Mouse (Mus musculus) embryonic fibroblast, embryonic 13.5 days (primary cell): ENCODE results near the gene Clmn. TPM values are rescaled to one million over a fixed set of nuclear protein-coding genes. Genes with fewer than 3 reads are reported as not detected.

Source experiments
- H3K27ac ChIP-seq: 2 replicates; pipeline ENCODE4 v1.5.1; 2012; ENCODE audit warnings: low read length, control low read depth, inconsistent platforms; ENCODE audit not compliant: insufficient read depth
- H3K4me1 ChIP-seq: 2 replicates; pipeline ENCODE4 v1.6.1; 2011; ENCODE audit warnings: low read length; ENCODE audit not compliant: control insufficient read depth, insufficient read depth
- H3K4me3 ChIP-seq: 2 replicates; pipeline ENCODE4 v1.5.1; 2011; ENCODE audit warnings: mild to moderate bottlenecking, control low read depth, low read length; ENCODE audit not compliant: insufficient read depth
- CTCF ChIP-seq: IDR thresholded peaks from 2 replicates; pipeline ENCODE4 v1.5.1; 2011; ENCODE audit warnings: mild to moderate bottlenecking, control low read depth, low read length, moderate library complexity, borderline replicate concordance; ENCODE audit not compliant: insufficient read depth
- POLR2A ChIP-seq: IDR thresholded peaks from 2 replicates; pipeline ENCODE4 v1.6.1; 2011; ENCODE audit warnings: low read depth, mild to moderate bottlenecking, control low read depth, low read length, moderate library complexity
- polyA plus RNA-seq: library from polyadenylated mRNA; stranded (reverse); fragments of >200 nt; gene quantifications from 2 replicates; pipeline ENCODE4 v1.2.4, GENCODE M21; 2011; ENCODE audit warnings: low read depth; ENCODE audit not compliant: missing spikeins, insufficient read length

The Clmn gene
- polyA plus RNA-seq, 1 experiment, result 6.4 TPM

DNA sequence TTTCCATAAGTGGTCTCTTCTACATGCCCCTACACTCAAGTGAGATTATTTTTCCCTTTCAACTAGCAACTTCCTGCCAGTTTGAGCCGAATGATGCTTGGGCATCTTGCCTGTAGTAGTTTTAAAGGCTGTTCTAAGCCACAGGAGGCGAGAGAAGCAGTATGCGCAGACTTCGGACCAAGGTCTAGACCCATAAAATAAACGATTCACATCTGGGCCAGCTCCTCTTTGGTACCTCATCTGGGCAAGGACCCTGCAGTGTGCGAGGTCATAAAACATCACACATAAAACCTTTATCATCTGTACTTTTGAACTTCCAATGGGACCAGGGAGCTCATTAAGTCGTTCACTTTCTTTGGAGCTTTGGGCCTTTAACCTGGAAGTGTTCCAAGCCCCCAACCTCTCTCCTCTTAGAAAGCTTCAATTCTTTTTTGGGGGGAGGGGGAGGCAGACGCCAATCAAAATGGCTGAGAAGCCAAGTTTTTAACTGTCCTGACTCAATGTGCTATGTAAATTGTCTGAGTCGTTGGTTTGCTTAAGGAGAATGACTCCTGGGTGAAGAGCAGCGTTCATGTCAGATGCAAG is 95.6 kb downstream of the Clmn start:
- no peak for TF ChIP-seq CTCF
- TF ChIP-seq POLR2A, result no peak
- H3K4me3 ChIP-seq, result no peak overlapping the region
- H3K4me1 ChIP-seq, result no peaks in the 10 kb centered on the region
- H3K27ac ChIP-seq, result no peak overlapping the region

DNA sequence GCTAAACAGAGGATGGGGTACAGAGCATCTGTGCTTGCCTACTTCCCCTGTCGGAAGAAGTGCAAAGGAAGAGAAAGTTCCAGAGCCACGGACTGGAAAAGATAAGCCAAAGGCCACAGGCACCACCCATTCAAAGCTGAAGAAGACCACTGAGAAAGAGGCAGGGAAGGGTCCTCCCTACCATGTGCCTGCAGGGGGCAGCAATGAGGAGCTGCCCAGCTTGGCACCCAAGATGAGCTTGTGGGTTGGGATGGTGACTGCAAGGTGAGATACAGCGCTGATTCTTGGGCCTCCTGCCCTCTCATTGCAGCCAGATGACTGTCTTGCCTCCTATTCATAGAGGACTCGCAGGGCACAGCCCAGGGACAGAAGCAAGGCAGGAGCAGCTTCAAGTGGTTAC is 97.7 kb downstream of the Clmn start:
- Histone ChIP-seq H3K4me1 (no peaks in the 10 kb centered on the region), H3K27ac (no peak overlapping the region), H3K4me3 (no peak overlapping the region)
- TF ChIP-seq CTCF (peak; percentile 20; the same call in 1 of the 2 replicates), POLR2A (no peak)

DNA sequence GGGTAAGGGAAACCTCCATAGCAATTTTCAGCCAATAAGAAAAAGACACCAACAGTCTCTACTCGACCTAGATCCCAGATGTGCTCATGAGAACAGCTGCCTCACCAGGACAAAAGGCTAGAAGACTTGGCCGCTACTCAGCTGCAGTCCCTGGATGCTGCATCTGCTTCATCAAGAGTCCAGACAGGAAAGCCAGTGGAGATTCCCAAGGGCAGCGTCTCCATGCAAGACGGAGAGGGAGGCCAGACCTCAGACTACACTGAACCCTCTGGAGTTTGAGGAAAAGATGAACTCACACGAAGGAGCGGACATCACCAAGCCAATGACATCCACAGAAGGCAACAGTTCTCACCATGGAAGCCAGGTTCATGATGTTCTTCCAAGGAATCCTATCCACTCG is 99.1 kb downstream of the Clmn start:
- Histone ChIP-seq H3K4me1 (no peaks in the 10 kb centered on the region), H3K27ac (no peak overlapping the region), H3K4me3 (no peak overlapping the region)
- no peak for TF ChIP-seq POLR2A
- no peak for TF ChIP-seq CTCF

- Histone ChIP-seq H3K27ac (no peak overlapping the region), H3K4me1 (no peaks in the 10 kb centered on the region), H3K4me3 (no peak overlapping the region)
- TF ChIP-seq POLR2A (no peak), CTCF (no peak)
These were observed 99.8 kb downstream of the Clmn start for GRCm38 (mm10) chr12:104765116-104765515.

DNA sequence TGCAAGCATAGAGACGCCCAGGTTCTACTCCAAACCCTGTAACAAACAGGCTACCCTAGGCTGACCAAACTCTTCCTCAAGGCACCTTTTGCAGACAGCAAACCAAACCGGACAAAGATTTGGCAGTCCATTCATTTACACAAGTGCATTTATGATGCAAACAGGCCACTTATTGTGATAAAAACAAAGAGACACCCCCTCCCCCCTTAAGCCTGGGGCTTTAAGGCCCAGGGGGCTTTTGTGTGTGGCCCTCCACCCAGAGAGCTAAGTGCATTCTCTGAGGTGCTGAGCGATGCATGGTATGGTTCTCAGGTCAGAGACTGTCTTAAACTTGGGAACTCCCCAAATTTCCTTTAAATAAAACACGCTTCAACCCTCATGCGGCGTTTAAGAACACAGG is 101.0 kb downstream of the Clmn start:
- no peak overlapping the region for H3K27ac ChIP-seq
- no peak overlapping the region for H3K4me3 ChIP-seq
- H3K4me1 ChIP-seq, result no peaks in the 10 kb centered on the region
- TF ChIP-seq POLR2A (no peak), CTCF (no peak)

DNA sequence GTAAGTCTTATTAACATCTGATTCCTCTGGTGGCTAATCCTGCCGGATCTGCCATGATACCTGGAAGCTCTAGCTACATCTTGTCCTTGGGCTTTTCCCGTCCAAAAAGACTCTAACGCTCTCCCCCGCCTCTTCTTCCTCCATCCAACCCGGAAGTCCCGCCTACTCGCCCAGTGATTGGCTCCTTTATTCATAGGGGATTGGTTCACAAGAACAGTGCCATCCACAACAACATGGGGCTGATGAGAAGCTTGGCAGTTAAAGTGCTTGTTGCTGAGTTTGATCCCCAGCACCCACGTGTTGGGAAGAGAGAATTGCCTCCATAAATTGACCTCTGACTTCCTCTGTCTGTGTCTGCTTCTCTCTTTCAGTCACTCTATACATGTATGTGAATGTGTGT is 103.5 kb downstream of the Clmn start:
- no peak overlapping the region for H3K27ac ChIP-seq
- TF ChIP-seq CTCF (no peak), POLR2A (no peak)
- no peak overlapping the region for H3K4me3 ChIP-seq
- H3K4me1 ChIP-seq, result no peaks in the 10 kb centered on the region

DNA sequence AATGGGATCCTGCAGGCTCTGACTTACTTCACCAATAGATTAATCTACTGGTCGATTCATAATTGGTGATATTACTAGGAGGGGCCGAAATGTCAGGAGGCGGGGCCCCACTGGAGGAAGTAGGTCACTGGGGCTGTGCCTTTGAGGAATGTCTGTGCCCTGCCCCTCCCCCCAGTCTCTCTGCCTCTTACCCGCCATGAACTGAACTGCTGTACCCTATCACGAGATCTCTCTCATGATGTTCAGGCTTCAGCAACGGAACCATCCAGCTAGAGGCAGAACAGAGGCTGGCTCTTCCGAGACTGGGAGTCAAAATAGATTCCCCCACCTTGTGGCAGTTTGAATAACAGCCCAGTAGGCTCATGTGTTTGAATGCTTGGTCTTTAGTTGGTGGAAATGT is 106.8 kb downstream of the Clmn start:
- Histone ChIP-seq H3K4me3 (no peak overlapping the region), H3K27ac (no peak overlapping the region), H3K4me1 (no peaks in the 10 kb centered on the region)
- TF ChIP-seq POLR2A, result no peak
- no peak for TF ChIP-seq CTCF

GRCm38 (mm10) chr12:104753686-104754085 is 111.2 kb downstream of the Clmn start:
- no peak overlapping the region for H3K4me3 ChIP-seq
- H3K27ac ChIP-seq, result no peak overlapping the region
- peaks cover 6% of the 10 kb centered on the region; the same call in 1 of the 2 replicates for H3K4me1 ChIP-seq
- TF ChIP-seq POLR2A (no peak), CTCF (no peak)

GRCm38 (mm10) chr12:104751814-104752765 is 112.8 kb downstream of the Clmn start, which contains the start of gene Dicer1:
Dicer1 (minus strand) TSS chr12:104751952.
- peak within 1 kb of the TSS; percentile 80 for H3K4me3 ChIP-seq
- TF ChIP-seq POLR2A (peak; percentile 72), CTCF (no peak)
- peak within 1 kb of the TSS; percentile 90 for H3K27ac ChIP-seq
- peaks cover 6% of the 10 kb centered on the region; the same call in 1 of the 2 replicates for H3K4me1 ChIP-seq

DNA sequence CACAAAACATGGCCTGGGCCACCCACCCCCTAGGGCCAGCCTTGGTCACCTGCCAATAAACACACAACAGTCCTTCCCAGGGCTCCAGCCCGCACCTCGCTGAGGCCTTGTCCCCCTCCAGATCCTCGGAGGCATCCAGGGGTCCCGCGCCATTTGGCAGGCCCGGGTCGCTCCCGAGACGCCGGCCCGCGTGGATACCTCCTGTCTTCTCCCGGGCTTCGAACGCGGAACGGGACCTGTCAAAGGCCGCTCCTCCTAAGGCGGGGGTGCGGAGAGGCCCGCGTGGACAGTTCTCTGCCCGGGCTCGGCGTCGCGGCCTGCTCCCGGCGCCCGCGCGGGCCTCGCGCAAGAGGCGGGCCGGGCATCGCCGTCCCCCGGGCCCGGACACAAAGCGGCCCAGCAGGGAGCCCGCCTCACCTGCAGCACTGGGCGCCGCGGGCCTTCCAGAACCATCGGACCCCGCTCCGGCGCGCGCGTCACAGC is 113.5 kb downstream of the Clmn start:
- Histone ChIP-seq H3K4me1 (peaks cover 6% of the 10 kb centered on the region; the same call in 1 of the 2 replicates), H3K27ac (peak overlapping the region; percentile 42), H3K4me3 (peak overlapping the region; percentile 52)
- TF ChIP-seq CTCF (no peak), POLR2A (no peak)
